Mouse (Mus musculus): ENCODE data around the gene Gli2.

- TF ChIP-seq POLR2A (IDR thresholded peaks at IDR 0.05; ENCODE audit: borderline replicate concordance, low read depth, low read length) (no peak), CTCF (IDR thresholded peaks at IDR 0.05; ENCODE audit: low read depth, low read length) (no peak)
These were observed 86.1 kb downstream of the Gli2 start for GRCm38 (mm10) chr1:118967281-118967680.
